Mouse (Mus musculus) kidney, adult 2 months (tissue): ENCODE measurements at regions not wholly inside any gene's neighbourhood (a gene's known extent, or its start where the extent isn't known, plus 50 kb on each side); places are given as distances from the start of the nearest gene placed in this dataset.

ENCODE experiments used
- CTCF ChIP-seq: fragments of 200-500 bp; conservative IDR thresholded peaks from 2 replicates; pipeline ENCODE4 v1.5.1; 2011; ENCODE audit warnings: low read depth, mild to moderate bottlenecking, control low read depth, low read length, moderate library complexity, mixed read lengths; ENCODE audit not compliant: insufficient read depth, insufficient read length
- POLR2A ChIP-seq: fragments of 200-500 bp; IDR thresholded peaks from one replicate; pipeline ENCODE4 v1.6.1; 2011; ENCODE audit warnings: low read depth, low read length, control low read depth

GRCm38 (mm10) chr10:66857330-66857729, 238.6 kb upstream of the Jmjd1c start:
- TF ChIP-seq POLR2A: no peak
- TF ChIP-seq CTCF: no peak
